Mouse (Mus musculus) activated CD4-positive, CD25-positive, alpha-beta regulatory T cell, adult 4 months (primary cell): ENCODE results near the gene Mrps23. TPM values are rescaled to one million over a fixed set of nuclear protein-coding genes. Genes with fewer than 3 reads are reported as not detected.

Source experiments
- ATAC-seq: one replicate; pipeline ENCODE4 v1.8.0; 2017
- polyA plus RNA-seq, 2 experiments: library from polyadenylated mRNA; unstranded; fragments of 100-300 nt; shearing (Covaris generic); gene quantifications; one replicate each; pipeline ENCODE4 v1.2.1; 2017

Gene Mrps23
- polyA plus RNA-seq, 2 experiments from 2014 or later, result 96.8 to 98.7 TPM

GRCm38 (mm10) chr11:88213757-88214156, 9.6 kb downstream of the Mrps23 start:
- no peak for ATAC-seq

- no peak for ATAC-seq
Observed at GRCm38 (mm10) chr11:88214881-88215831, 11.0 kb downstream of the Mrps23 start.

- no peak for ATAC-seq
Observed at GRCm38 (mm10) chr11:88216231-88216685, 12.1 kb downstream of the Mrps23 start.

DNA sequence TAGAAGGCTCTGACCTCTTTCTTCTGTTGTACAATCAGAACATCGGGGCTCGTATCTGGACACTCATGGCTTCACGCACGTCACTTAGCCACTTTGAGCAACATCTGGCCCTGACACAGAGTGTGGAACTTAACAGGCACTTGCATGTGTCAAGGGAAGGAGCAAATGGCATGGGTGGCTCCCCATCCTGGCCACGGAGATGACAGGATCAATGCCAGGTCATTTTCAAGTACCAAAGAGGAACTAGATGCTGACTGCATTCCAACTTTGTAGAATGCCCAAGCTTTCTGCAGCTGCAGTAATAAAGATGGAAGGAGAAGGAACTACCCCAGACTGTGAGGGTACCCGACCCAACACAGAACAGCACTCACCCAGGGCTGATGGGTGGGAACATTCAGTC, 14.0 kb downstream of the Mrps23 start:
- no peak for ATAC-seq

DNA sequence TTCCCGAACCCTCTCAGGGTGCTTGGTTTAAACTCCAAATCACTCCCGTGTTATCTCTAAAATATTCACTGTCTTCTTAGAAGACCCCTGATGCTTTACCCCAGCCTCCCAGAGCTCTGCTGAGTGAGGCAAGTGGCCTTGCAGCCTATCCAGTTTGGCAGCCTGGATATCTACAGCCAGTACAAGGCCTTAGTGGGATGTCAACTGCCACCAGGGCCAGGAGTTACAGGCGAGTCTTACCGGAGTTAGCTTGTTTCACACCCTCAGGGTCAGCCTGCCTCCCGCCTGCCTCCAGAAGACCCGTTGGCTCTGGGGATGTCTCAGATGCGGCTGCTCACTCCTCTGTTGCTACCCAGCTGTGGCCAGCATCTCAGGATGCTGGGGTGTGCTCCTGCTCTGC, 14.4 kb downstream of the Mrps23 start:
- no peak for ATAC-seq

DNA sequence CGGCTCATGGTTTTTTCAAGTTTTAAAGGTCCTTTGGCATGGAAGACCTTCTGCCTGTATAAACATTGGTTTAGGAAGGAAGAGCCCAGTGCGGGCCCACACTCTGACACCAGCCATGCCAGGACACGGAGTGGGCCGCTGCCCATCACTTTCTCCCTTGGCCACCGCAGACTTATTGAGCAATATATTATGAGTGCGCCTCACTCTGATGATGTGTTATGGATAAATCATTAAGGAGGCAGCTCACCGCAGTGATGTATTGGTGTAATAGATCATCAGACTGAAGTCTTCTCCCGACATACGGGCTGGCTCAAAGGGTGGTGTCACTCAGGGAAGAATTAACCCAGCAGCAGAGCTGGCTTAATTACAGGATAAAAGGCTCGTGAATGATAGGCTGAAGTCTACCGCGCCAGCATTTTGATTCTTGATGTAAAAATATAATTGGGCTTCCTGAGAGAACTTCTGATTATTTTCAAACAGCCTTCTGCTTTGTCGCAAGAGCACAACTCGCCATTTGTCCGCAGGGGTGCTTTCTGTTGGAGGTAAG, 17.8 kb downstream of the Mrps23 start:
- ATAC-seq, result no peak

GRCm38 (mm10) chr11:88227001-88227957, 23.1 kb downstream of the Mrps23 start:
- no peak for ATAC-seq

GRCm38 (mm10) chr11:88231213-88231790, 27.1 kb downstream of the Mrps23 start:
- no peak for ATAC-seq

GRCm38 (mm10) chr11:88233528-88234427, 29.6 kb downstream of the Mrps23 start:
- peak; percentile 83 for ATAC-seq

GRCm38 (mm10) chr11:88234789-88235188, 30.6 kb downstream of the Mrps23 start:
- ATAC-seq, result no peak

DNA sequence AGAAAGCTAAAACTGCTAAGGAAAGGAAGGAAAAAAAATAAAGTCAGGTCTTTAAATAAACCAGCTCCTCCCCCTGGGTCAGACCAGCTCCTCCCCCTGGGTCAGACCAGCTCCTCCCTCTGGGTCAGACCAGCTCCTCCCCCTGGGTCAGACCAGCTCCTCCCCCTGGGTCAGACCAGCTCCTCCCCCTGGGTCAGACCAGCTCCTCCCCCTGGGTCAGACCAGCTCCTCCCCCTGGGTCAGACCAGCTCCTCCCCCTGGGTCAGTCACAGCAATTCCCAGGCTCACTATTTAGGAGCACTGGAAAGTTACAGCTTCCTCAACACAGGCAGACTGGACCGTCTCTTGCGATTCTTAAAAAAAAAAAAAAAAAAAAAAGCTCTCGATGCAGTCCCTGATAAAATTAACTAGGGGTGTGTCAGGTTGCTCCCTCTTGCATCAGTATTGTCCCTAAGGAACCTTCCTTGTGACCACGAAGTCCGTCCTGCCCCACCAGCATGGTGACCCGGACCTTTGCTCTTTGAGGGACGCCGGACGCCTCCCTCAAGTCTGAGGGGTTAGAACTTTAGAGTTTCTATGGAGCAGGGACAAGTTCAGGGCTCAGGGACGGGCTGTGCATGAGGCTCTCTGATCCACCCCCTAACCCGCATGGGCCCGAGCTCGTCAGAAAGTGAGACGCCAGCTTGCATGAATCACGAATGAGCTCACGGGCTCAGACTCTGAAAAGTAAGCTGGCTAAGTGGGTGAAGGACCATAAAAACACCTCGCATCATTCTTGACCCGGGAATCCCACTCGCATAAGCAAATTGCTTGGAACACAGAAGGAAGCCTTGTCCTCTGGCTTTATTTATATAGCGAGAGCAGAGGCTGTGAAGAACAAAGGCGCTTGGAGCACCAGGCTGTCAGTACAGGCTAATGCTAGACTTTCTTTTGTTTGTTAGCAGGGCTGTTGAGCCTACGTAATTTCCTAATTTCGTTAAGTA, 31.3 kb downstream of the Mrps23 start:
- no peak for ATAC-seq

DNA sequence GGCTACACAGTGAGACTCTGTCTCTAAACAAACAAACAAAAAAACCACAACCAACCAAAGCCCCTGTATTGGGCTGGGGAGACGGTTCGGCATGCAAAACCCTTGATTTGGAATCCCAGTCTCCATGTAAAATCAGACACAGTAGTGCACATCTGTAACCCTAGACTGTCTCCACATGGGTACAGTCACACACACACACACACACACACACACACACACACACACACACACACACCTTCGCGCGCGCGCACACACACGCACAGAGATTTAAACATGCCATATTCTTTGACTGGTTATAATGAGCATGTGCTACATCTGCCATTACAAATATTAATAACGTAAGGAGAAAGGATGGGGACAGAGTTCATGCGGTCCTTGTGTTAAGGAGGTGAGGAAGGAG, 36.1 kb downstream of the Mrps23 start:
- no peak for ATAC-seq

- no peak for ATAC-seq
Observed at GRCm38 (mm10) chr11:88240736-88241353, 36.7 kb downstream of the Mrps23 start.

DNA sequence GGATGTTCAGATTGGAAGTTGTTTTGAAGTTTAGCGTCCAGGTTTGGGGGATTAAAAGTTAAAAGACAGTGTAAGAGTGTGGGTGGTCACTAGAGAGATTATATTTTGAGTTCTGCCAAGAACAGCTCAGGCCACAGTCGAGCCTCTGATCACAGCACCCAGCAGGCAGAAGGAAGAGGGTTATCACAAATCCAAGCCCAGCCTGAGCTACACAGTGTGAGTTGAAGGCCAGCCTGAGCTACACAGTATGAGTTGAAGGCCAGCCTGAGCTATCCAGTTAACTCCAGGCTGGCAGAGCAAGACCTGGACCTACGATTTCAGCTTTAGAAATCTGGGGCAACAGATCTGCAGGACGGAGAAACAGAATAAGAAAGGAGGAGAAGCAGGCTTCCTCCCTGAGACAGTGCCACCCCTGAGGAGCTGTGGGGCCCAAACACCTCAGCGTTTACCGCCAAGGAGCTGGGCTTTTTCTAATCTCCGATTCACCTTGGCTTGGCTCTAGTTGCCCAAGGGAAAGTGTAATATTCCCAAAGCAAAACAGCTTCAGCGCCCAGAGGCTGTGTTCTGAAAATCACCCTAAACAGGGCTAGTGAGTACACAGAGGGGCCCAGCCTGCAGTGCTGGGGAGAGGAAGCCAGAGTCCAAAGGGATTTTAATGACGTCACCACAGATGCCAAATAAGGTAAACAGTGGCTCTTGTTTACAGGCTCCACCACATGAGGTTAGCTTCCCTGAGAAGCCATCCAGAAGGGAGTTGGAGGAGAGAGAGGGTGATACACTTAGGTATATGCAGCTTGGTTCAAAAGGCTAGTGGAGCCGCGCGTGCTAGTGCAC, 37.5 kb downstream of the Mrps23 start:
- no peak for ATAC-seq

GRCm38 (mm10) chr11:88245581-88246170, 41.5 kb downstream of the Mrps23 start:
- ATAC-seq, result no peak

GRCm38 (mm10) chr11:88248636-88249035, 44.4 kb downstream of the Mrps23 start:
- ATAC-seq, result no peak

GRCm38 (mm10) chr11:88250568-88250967, 46.4 kb downstream of the Mrps23 start:
- ATAC-seq, result no peak

GRCm38 (mm10) chr11:88251295-88251694, 47.1 kb downstream of the Mrps23 start:
- ATAC-seq, result no peak
